Mouse (Mus musculus) testis, adult 2 months (tissue): Measurements from ENCODE around the gene Akap11.

Experiments used
- CTCF ChIP-seq: fragments of 200-500 bp; IDR thresholded peaks from 2 replicates; pipeline ENCODE4 v1.5.1; 2012; ENCODE audit warnings: low read depth, mild to moderate bottlenecking, inconsistent platforms, low read length, moderate library complexity; ENCODE audit not compliant: control insufficient read depth, insufficient read depth, insufficient replicate concordance
- POLR2A ChIP-seq: fragments of 200-500 bp; IDR thresholded peaks from 2 replicates; pipeline ENCODE4 v1.6.1; 2012; ENCODE audit warnings: low read depth, mild to moderate bottlenecking, inconsistent platforms, low read length, moderate library complexity; ENCODE audit not compliant: control insufficient read depth

DNA sequence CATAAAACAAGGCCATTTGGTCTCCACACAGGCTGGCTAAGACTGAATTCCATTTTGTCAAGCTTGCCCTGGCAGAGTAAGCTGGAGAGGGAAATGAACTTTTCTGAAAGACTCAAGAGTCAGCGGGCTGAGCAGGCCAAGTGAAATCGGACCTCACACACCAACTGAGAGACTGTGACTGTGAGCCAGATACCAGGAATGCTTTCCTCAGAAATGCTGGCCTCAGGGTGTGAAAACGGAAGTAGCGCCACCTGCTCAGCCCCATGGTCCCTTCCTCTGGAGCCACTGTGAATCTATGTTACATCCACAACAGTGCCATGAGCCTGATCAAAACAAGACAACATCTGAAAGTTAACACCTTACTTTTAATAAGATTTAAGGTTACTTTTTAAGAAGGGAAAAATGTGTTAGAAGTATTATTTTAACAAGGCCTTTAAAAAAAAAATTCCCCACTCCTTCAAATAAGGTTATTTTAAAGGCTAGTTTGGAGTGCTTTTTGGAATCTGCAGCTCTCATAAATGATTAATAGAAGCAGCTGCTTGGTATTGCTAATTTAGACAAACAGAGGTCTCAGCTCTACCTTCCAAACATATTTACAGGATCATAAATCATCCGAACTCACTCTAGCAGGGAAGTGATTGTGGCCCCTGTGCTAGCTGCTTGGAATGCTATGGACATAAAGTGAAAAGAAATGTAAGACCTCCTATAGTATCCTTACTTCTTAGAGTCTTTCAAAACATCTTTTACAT lies 2.1 kb upstream of the Akap11 start:
- TF ChIP-seq CTCF, result no peak
- TF ChIP-seq POLR2A, result no peak
